Mouse (Mus musculus): ENCODE measurements around the gene Abtb2.

DNA sequence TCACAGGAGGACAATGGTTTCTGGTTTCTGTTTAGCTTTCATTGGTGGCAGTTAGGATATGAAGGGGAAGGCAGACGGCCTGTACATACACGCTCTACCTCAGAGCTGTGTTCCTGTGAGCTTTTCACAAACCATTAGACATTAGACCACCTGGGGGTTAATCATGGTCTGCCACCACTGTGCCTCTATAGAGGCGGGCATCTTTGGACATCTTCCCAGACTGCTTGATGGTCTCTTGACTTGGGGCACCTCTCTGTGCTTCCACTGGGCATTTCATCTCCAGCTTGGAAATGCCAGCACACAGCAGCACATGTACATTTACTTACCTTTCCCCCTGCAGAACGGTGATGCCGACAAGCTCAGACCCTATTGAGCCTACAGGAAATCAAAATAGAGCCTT, 63.8 kb downstream of the Abtb2 start:
- TF ChIP-seq POLR2A (IDR thresholded peaks at IDR 0.05; ENCODE audit: low read depth, low read length) (no peak), CTCF (IDR thresholded peaks at IDR 0.05; ENCODE audit: borderline replicate concordance, insufficient read depth, low read length) (no peak)
